Mouse (Mus musculus) CH12.LX (cell line): ENCODE results near the gene Pla2g1b. TPM values are rescaled to one million over a fixed set of nuclear protein-coding genes. Genes with fewer than 3 reads are reported as not detected.

Source experiments
- DNase-seq: peaks from one replicate; pipeline ENCODE4 v3.0.0-alpha.2; 2013; ENCODE audit errors: extremely low read depth
- H3K27ac ChIP-seq: 2 replicates; pipeline ENCODE4 v1.5.1; 2012; ENCODE audit warnings: low read depth, mild to moderate bottlenecking, control low read depth, moderate library complexity; ENCODE audit not compliant: insufficient read depth
- H3K27me3 ChIP-seq: replicated peaks from 2 replicates; pipeline ENCODE3; 2012; ENCODE audit warnings: inconsistent platforms
- H3K36me3 ChIP-seq, 2 experiments: replicated peaks in 1 of 2; 2 replicates each; pipeline versions ENCODE3 to v1.6.1; 2012; ENCODE audit warnings: inconsistent platforms in 1 of 2, low read length in 1 of 2, mild to moderate bottlenecking in 1 of 2, mixed read lengths in 1 of 2, moderate library complexity in 1 of 2; ENCODE audit not compliant: control insufficient read depth in 1 of 2, insufficient read depth in 1 of 2
- H3K4me1 ChIP-seq, 2 experiments: 2 replicates each; pipeline ENCODE4 v1.6.1; 2012; ENCODE audit warnings: inconsistent platforms in 1 of 2, moderate library complexity in 1 of 2; ENCODE audit not compliant: insufficient read depth in 2 of 2, control insufficient read depth in 1 of 2
- H3K4me2 ChIP-seq: 2 replicates; pipeline ENCODE4 v1.6.1; 2012; ENCODE audit warnings: low read depth, mild to moderate bottlenecking, control low read depth; ENCODE audit not compliant: poor library complexity, insufficient read depth, severe bottlenecking
- H3K4me3 ChIP-seq, 3 experiments: fragments of 150-350 bp in 1 of 3; sonication (generic) in 1 of 3; replicated peaks in 1 of 3; 2 replicates each; pipeline versions ENCODE3 to v1.5.1; 2011 to 2012; ENCODE audit warnings: low read depth in 2 of 3, low read length in 2 of 3, mild to moderate bottlenecking in 2 of 3, moderate library complexity in 2 of 3, control low read depth in 1 of 3, improper control_type of control experiment in 1 of 3, inconsistent platforms in 1 of 3, mixed read lengths in 1 of 3; ENCODE audit not compliant: poor library complexity in 1 of 3
- H3K79me2 ChIP-seq: replicated peaks from 2 replicates; pipeline ENCODE4 v1.6.1; 2012; ENCODE audit warnings: mild to moderate bottlenecking, moderate library complexity; ENCODE audit not compliant: control insufficient read depth, poor library complexity, insufficient read depth, severe bottlenecking; ENCODE audit errors: extremely low read depth
- H3K9ac ChIP-seq: 2 replicates; pipeline ENCODE4 v1.6.1; 2012; ENCODE audit warnings: low read depth, mild to moderate bottlenecking, control low read depth, moderate library complexity; ENCODE audit not compliant: insufficient read depth
- H3K9me3 ChIP-seq: replicated peaks from 2 replicates; pipeline ENCODE3; 2012; ENCODE audit warnings: low read length, inconsistent platforms, mixed read lengths
- CHD1 ChIP-seq: IDR thresholded peaks from 2 replicates; pipeline ENCODE4 v1.6.1; 2012; ENCODE audit warnings: low read depth, low read length, improper control_type of control experiment, inconsistent platforms
- GABPA ChIP-seq: IDR thresholded peaks from 2 replicates; pipeline ENCODE4 v1.6.1; 2012; ENCODE audit warnings: low read depth, low read length, improper control_type of control experiment, inconsistent platforms; ENCODE audit not compliant: insufficient replicate concordance
- HCFC1 ChIP-seq: IDR thresholded peaks from 2 replicates; pipeline ENCODE4 v1.6.1; 2012; ENCODE audit warnings: low read depth, mild to moderate bottlenecking, inconsistent platforms, low read length, improper control_type of control experiment
- JUN ChIP-seq: IDR thresholded peaks from 2 replicates; pipeline ENCODE4 v1.6.1; 2011; ENCODE audit warnings: low read depth, mild to moderate bottlenecking, low read length, improper control_type of control experiment, moderate library complexity; ENCODE audit not compliant: insufficient read depth
- JUND ChIP-seq: conservative IDR thresholded peaks from 2 replicates; pipeline ENCODE4 v1.6.1; 2011; ENCODE audit warnings: low read depth, low read length, improper control_type of control experiment
- KAT2A ChIP-seq: IDR thresholded peaks from 2 replicates; pipeline ENCODE4 v1.6.1; 2012; ENCODE audit warnings: low read length, improper control_type of control experiment, inconsistent platforms; ENCODE audit not compliant: insufficient replicate concordance
- POLR2A ChIP-seq: IDR thresholded peaks from 2 replicates; pipeline ENCODE4 v1.6.1; 2011; ENCODE audit warnings: low read depth, mild to moderate bottlenecking, improper control_type of control experiment, low read length
- RCOR1 ChIP-seq: conservative IDR thresholded peaks from 2 replicates; pipeline ENCODE4 v1.6.1; 2012; ENCODE audit warnings: low read depth, mild to moderate bottlenecking, inconsistent platforms, low read length, improper control_type of control experiment
- SIN3A ChIP-seq: IDR thresholded peaks from 2 replicates; pipeline ENCODE4 v1.6.1; 2012; ENCODE audit warnings: low read length, improper control_type of control experiment, inconsistent platforms
- SMC3 ChIP-seq: IDR thresholded peaks from 2 replicates; pipeline ENCODE4 v1.6.1; 2011; ENCODE audit warnings: low read depth, low read length, improper control_type of control experiment
- UBTF ChIP-seq: IDR thresholded peaks from 2 replicates; pipeline ENCODE4 v1.6.1; 2012; ENCODE audit warnings: low read depth, mild to moderate bottlenecking, inconsistent platforms, low read length, improper control_type of control experiment, moderate library complexity
- USF2 ChIP-seq: conservative IDR thresholded peaks from 2 replicates; pipeline ENCODE4 v1.6.1; 2011; ENCODE audit warnings: low read depth, low read length, improper control_type of control experiment
- ZMIZ1 ChIP-seq: IDR thresholded peaks from 2 replicates; pipeline ENCODE4 v1.6.1; 2012; ENCODE audit warnings: low read depth, mild to moderate bottlenecking, inconsistent platforms, low read length, improper control_type of control experiment
- ZNF384 ChIP-seq: IDR thresholded peaks from 2 replicates; pipeline ENCODE4 v1.6.1; 2012; ENCODE audit warnings: low read depth, low read length, improper control_type of control experiment, inconsistent platforms
- dilution Hi-C: fragments of 300-500 bp; cut with MboI; formaldehyde crosslinking; loops from 2 replicates; pipeline ENCODE4 v1.14.3; 2020; ENCODE audit warnings: low sequenced_read_pairs; ENCODE audit not compliant: extremely low pct_unique_long_range_greater_than_20kb, extremely low pct_ligation_motif_present
- in situ Hi-C: fragments of 300-500 bp; cut with MboI; formaldehyde crosslinking; loops from 3 replicates; pipeline ENCODE4 v1.14.3; 2019; ENCODE audit warnings: low sequenced_read_pairs, low pct_ligation_motif_present, low pct_unique_long_range_greater_than_20kb, mixed read lengths
- polyA plus RNA-seq: library from polyadenylated mRNA; unstranded; fragments of >175 nt; gene quantifications from 2 replicates; pipeline ENCODE4 v1.2.1, GENCODE M21; 2012; ENCODE audit warnings: low read depth; ENCODE audit not compliant: insufficient read length
- total RNA-seq, 2 experiments: library from RNA; depleted of rRNA; stranded (reverse); fragments of 300-350 nt in 1 of 2; fragments of >200 nt in 1 of 2; gene quantifications; 2 replicates each; pipeline ENCODE4 v1.2.3; 2012 to 2014

The Pla2g1b gene
- total and polyA plus RNA-seq, 3 experiments = not detected

- H3K27me3 ChIP-seq = no peaks in the 10 kb centered on the region
- no peak overlapping the region for H3K27ac ChIP-seq
- H3K9me3 ChIP-seq = no peaks in the 10 kb centered on the region
- H3K4me3 ChIP-seq = no peak overlapping the region
- no peak for TF ChIP-seq UBTF
- no peak for TF ChIP-seq KAT2A
- TF ChIP-seq SIN3A = no peak
- H3K9ac ChIP-seq = no peak overlapping the region
- H3K4me1 ChIP-seq = peaks cover 0 to 30% of the 10 kb centered on the region in 2 experiments; a peak in 2 of 4 replicates
- peaks cover 8 to 19% of the 10 kb centered on the region in 2 experiments for H3K36me3 ChIP-seq
- no peak for DNase-seq
- dilution Hi-C loops (no loop called here), in situ Hi-C loops (no loop called here)
- H3K4me2 ChIP-seq = no peak overlapping the region
- H3K79me2 ChIP-seq = no peaks in the 10 kb centered on the region
These were observed 19.6 kb downstream of the Pla2g1b start for GRCm38 (mm10) chr5:115485489-115486205.

- in situ Hi-C loops = no loop called here
- peaks cover 0 to 38% of the 10 kb centered on the region in 2 experiments; a peak in 3 of 4 replicates for H3K4me1 ChIP-seq
These were observed 20.7 kb downstream of the Pla2g1b start for GRCm38 (mm10) chr5:115486726-115487125.

GRCm38 (mm10) chr5:115487353-115487752 lies 21.3 kb downstream of the Pla2g1b start:
- peaks cover 4 to 5% of the 10 kb centered on the region in 2 experiments for H3K36me3 ChIP-seq
- in situ Hi-C loops = no loop called here
- H3K79me2 ChIP-seq = no peaks in the 10 kb centered on the region
- TF ChIP-seq RCOR1 (no peak), CHD1 (no peak), UBTF (no peak), GABPA (no peak), ZMIZ1 (no peak), USF2 (no peak), JUND (no peak), JUN (no peak), SMC3 (no peak), HCFC1 (no peak)
- no peak for DNase-seq
- dilution Hi-C loops = no loop called here
- peaks cover 0 to 40% of the 10 kb centered on the region in 2 experiments; a peak in 3 of 4 replicates for H3K4me1 ChIP-seq
- H3K4me3 ChIP-seq = no peak overlapping the region
- no peaks in the 10 kb centered on the region for H3K9me3 ChIP-seq
- H3K27me3 ChIP-seq = no peaks in the 10 kb centered on the region
- no peak overlapping the region for H3K9ac ChIP-seq
- H3K27ac ChIP-seq = no peak overlapping the region
- no peak overlapping the region for H3K4me2 ChIP-seq

More at GRCm38 (mm10) chr5:115486726-115487125, 20.7 kb downstream of the Pla2g1b start:
- TF ChIP-seq SMC3 (no peak), JUND (no peak), ZNF384 (no peak), JUN (no peak), POLR2A (no peak)
- no peaks in the 10 kb centered on the region for H3K79me2 ChIP-seq
- DNase-seq = no peak
- no peak overlapping the region for H3K27ac ChIP-seq
- dilution Hi-C loops = no loop called here
- H3K4me2 ChIP-seq = no peak overlapping the region
- no peaks in the 10 kb centered on the region for H3K27me3 ChIP-seq
- H3K36me3 ChIP-seq = peaks cover 8 to 11% of the 10 kb centered on the region in 2 experiments
- no peak overlapping the region for H3K4me3 ChIP-seq
- H3K9ac ChIP-seq = no peak overlapping the region
- H3K9me3 ChIP-seq = no peaks in the 10 kb centered on the region
